Mouse (Mus musculus): ENCODE measurements around the gene Lamc1.

The Lamc1 gene

GRCm38 (mm10) chr1:153252540-153253210 lies 79.9 kb downstream of the Lamc1 start:
- DNase-seq, result no peak

GRCm38 (mm10) chr1:153251590-153252206 lies 80.9 kb downstream of the Lamc1 start:
- DNase-seq, result peak; percentile 29 to 46

- peak in 1 of 2 experiments; percentile 66 for DNase-seq
Observed at GRCm38 (mm10) chr1:153241346-153241745, 91.2 kb downstream of the Lamc1 start.

- no peak for DNase-seq
Observed at GRCm38 (mm10) chr1:153235576-153235975, 97.0 kb downstream of the Lamc1 start.

- no peak for DNase-seq
Observed at GRCm38 (mm10) chr1:153231681-153232080, 100.9 kb downstream of the Lamc1 start.

- DNase-seq, result peak in 1 of 2 experiments; percentile 58
Observed at GRCm38 (mm10) chr1:153227916-153228315, 104.7 kb downstream of the Lamc1 start.

GRCm38 (mm10) chr1:153227096-153227495 lies 105.5 kb downstream of the Lamc1 start:
- DNase-seq, result no peak

GRCm38 (mm10) chr1:153225786-153226725 lies 106.5 kb downstream of the Lamc1 start:
- peak in 1 of 2 experiments; percentile 46 for DNase-seq

GRCm38 (mm10) chr1:153224331-153224730 lies 108.3 kb downstream of the Lamc1 start:
- DNase-seq, result no peak

GRCm38 (mm10) chr1:153219376-153219775 lies 113.2 kb downstream of the Lamc1 start:
- DNase-seq, result no peak

- no peak for DNase-seq
Observed at GRCm38 (mm10) chr1:153216516-153216915, 116.1 kb downstream of the Lamc1 start.

GRCm38 (mm10) chr1:153215676-153216075 lies 116.9 kb downstream of the Lamc1 start:
- no peak for DNase-seq

- no peak for DNase-seq
Observed at GRCm38 (mm10) chr1:153210992-153211391, 121.6 kb downstream of the Lamc1 start.

- no peak for DNase-seq
Observed at GRCm38 (mm10) chr1:153210198-153210597, 122.4 kb downstream of the Lamc1 start.

- peak in 1 of 2 experiments; percentile 42 for DNase-seq
Observed at GRCm38 (mm10) chr1:153202195-153202594, 130.4 kb downstream of the Lamc1 start.

GRCm38 (mm10) chr1:153201448-153201847 lies 131.1 kb downstream of the Lamc1 start:
- no peak for DNase-seq

- DNase-seq, result no peak
Observed at GRCm38 (mm10) chr1:153197316-153197850, 135.2 kb downstream of the Lamc1 start.

- DNase-seq, result no peak
Observed at GRCm38 (mm10) chr1:153192945-153193344, 139.6 kb downstream of the Lamc1 start.

- DNase-seq, result no peak
Observed at GRCm38 (mm10) chr1:153192379-153192778, 140.2 kb downstream of the Lamc1 start.

GRCm38 (mm10) chr1:153191943-153192329 lies 140.7 kb downstream of the Lamc1 start:
- DNase-seq, result peak; percentile 57 to 69

GRCm38 (mm10) chr1:153191237-153191942 lies 141.2 kb downstream of the Lamc1 start:
- DNase-seq, result peak in 1 of 2 experiments; percentile 45

GRCm38 (mm10) chr1:153188081-153188480 lies 144.5 kb downstream of the Lamc1 start:
- DNase-seq, result no peak

All from lung, postnatal 4 days (tissue).